Mouse (Mus musculus) CD4-positive helper T cell, adult 2 months (primary cell): ENCODE measurements around the gene Cyp3a13.
"Not testable (repeated sequence)": the region's sequence is repeated elsewhere in the genome, so short reads cannot be mapped to it uniquely, and the experiment has no call there.

Experiments
- DNase-seq: peaks from one replicate; pipeline ENCODE4 v3.0.0-alpha.2; 2012; ENCODE audit warnings: low read depth, missing footprints, low spot score

Cyp3a13 gene

DNA sequence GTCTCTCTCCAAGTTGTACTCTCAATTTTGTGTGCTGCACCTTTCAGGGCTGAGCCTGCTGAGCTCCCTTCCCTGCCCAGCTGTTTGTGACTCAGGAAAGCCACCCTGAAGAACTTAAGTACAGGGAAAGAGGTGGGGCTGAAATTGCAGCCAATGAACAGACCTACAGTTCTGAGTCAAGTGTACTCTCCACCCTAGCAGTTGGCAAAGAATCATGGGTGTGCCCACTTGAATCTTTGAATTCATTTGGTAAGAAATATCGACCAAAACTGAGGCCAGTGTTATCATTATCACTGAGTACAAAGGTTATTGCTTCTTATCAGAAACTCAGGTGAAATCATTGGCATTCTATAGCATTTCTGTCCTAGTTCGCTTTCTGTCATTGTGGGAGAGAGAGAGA, at the start of gene Cyp3a13:
Cyp3a13 (minus strand) TSS at position 88 of the 400 bp plus-strand sequence.
- no peak for DNase-seq

DNA sequence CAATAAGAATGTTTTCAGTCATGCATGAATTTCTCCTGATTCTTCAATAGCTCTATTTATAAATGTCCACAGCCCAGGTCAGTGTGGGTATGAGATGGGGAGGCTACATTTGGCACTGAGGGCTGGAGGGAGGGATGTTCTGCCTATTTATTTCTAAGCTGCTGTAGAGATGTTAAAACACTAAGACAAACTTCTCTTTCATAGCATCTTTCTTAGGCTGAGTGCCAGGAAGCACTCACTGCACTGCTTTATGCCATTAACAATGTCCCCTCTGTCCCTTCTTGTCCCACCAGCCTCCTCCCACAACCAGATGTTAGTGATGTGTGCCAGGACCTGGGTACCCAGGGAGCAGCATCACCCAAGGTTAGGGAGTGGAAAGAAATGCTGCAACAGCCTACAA, 45.1 kb upstream of the Cyp3a13 start:
- DNase-seq: no peak

- no peak for DNase-seq
Measured at GRCm38 (mm10) chr5:137962945-137963344, 41.5 kb upstream of the Cyp3a13 start, which contains the start of gene Gjc3. Gjc3 (minus strand) TSS chr5:137963098.

DNA sequence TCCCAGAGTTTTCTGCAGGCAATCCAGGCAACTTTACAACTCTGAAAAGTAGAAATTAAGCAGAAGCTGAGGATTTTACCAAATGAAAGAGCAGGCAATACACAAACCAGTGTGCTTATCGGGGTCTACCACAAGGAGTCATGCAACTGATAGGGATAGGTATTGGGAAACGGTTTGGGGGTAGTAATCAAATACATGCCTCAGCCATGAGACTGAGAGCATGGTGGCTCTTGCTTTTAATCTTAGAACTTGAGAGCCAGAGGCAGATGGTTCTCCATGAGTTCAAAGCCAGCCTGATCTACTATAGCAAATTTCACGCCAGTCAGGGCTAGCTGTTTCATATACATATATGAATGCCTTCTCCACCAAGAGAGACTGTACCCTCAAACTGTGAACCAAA, 35.0 kb upstream of the Cyp3a13 start:
- no peak for DNase-seq

DNA sequence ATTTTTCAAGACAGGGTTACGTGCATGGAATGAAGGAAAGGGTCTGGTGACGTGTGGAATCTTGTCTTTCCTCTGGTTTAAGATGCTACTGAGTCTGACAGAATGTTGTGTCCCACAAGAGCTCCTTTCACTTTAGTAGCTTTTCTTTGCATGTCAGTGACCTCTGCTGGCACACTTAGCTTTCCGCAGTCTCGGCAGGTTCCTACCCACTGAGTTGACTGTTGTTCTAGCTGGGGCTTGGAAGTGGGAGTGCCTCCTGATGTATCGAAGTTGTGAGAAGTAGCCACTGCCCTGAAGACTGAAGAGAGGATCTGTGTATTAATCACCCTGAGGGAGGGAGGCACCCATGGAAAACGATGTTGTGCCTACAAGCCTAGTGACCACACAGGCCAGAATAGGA, 29.8 kb upstream of the Cyp3a13 start:
- DNase-seq: no peak

DNA sequence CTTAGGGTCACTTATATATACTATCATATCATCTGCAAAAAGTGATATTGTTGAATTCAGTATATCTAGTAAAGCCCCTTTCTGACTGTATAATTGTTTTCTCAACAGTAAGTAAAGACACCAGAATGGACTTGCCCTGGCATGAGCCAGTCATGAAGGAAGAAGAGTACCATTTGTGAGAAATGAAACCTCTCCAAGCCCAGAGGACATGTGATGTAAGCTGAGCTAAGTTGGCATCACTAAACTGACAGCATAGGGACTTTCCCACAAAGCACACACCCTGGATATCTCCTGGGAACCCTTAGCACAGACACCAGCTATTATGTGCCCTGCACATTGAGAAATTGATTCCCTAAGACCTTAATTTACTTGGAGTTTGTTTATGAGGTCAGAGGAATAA, 25.9 kb upstream of the Cyp3a13 start:
- DNase-seq: no peak

GRCm38 (mm10) chr5:137943133-137943532, 21.7 kb upstream of the Cyp3a13 start:
- no peak for DNase-seq

GRCm38 (mm10) chr5:137940948-137941347, 19.5 kb upstream of the Cyp3a13 start:
- DNase-seq: no peak

DNA sequence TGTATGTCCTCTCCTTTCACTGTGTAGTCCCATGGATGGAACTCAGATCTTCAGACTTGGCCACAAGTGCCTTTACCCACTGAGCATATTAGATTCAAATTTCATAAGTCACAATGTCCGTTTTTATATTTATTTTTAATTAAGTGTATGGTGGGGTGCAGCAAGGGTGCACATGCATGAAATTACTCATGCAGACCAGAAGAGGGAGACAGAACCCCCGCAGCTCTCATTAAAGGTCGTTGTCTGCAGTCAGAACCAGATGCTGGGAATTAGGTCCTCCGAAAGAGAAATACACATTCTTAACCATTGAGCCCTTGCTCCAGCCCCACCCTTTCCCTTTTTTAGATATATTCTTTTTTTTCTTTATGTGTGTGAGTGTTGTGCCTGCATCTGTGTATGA, 15.8 kb upstream of the Cyp3a13 start:
- no peak for DNase-seq

GRCm38 (mm10) chr5:137936486-137936885, 15.1 kb upstream of the Cyp3a13 start:
- DNase-seq: no peak

DNA sequence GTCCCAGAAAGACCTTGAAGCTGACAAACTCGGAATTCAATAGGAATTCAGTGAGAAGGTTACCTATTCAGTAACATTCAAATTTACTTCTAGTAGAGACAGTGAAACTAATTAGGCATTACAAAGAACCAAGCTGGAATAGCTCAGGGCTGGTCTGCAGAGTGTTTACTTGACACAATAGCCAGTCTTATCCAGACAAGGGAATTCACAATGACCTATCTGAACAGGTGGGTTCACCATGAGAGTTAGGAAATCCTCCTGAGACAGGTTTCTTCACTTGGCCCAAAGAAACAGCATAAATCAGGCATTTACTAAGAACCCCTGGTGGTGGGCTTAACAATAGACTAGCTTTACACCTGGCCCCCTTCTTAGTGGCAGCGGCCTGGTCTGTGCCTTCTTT, 12.5 kb upstream of the Cyp3a13 start:
- DNase-seq: not testable (repeated sequence)

DNA sequence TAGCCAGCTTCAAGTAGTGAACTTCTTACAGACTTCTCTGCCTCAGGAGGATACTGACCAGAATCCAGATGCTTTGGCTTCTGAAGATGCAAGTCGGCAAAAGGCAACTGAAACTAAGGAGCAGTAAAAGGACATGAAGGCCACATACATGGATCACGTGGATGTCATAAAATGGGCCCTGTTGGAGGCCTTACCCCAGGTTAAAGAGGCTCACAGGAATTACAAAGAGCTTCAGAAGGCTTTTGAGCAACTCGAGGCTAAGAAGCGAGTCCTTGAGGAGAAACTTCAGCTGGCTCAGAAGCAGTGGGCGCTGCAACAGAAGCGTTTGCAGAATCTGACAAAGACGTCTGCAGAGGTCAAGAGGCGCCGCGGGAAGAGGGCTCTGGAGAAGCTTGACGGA, 7.0 kb upstream of the Cyp3a13 start:
- no peak for DNase-seq

DNA sequence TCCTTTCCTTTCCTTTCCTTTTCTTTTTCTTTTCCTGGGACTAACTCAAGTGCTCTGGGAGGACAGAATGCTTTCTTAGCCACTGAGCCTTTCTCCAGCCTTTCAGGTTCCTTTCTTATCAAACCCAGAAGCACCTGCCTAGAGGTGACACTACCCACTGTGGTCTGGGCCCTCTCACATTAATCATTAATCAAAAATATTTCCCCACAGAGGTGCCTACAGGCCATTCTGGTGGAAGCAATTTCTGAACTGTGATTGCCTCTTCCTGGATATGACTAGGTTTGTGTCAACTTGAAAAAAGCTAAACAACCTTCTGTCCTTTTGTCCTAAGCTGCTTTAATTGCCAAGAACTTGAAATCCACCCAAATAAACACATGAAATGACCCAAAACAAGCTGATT, 752 bp upstream of the Cyp3a13 start:
- DNase-seq: no peak

- DNase-seq: no peak
Measured at GRCm38 (mm10) chr5:137915550-137915949, 5.9 kb downstream of the Cyp3a13 start.

DNA sequence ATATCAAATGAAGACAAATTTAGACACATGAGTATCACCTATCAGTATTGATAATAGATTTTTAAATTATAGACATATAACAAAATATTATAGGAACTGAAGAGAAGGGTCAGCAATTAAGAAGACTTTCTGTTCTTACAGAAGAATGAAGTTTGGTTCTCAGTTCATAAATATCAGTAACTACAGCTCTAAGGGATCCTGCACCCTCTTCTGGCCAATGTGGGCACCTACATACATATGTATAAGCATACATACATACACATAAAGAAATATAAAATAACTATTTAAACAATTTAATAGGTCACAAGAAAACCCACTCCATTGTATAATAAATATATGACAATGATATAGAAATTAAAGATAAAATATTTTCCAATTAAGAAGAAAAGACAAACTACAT, 6.9 kb downstream of the Cyp3a13 start:
- DNase-seq: peak; percentile 1

DNA sequence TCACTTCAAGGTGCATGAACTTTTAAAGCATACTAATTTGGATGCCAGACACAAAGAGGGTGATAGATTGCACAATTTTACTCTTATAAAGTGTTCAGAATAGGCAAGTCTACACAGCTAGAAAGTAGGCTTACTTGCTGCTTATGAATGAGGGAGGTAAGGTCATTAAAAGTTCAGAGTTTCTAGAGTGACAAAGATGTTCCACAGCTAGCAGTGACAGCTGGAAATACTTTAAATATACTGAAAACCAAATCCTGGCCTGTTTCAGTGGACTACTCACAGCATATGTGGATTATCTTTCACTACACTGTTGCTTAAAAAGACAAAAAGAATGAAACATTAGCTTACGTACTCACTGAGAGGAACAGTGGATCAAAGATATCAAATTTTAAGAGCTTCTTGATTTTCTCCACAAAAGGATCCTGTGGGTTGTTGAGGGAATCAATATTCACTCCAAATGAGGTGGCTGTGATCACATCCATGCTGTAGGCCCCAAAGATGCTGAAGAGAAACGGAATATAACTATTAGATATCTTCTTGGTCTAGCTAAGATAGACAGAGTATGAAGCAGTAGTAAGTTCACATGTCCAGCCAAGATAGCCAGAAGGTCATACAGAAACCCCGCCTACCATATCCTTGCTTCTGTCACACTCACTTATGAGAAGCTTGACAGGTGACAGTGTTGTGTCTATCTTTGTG, 11.7 kb downstream of the Cyp3a13 start:
- no peak for DNase-seq

GRCm38 (mm10) chr5:137897812-137898211, 23.6 kb downstream of the Cyp3a13 start:
- DNase-seq: no peak

- no peak for DNase-seq
Measured at GRCm38 (mm10) chr5:137892954-137893353, 28.5 kb downstream of the Cyp3a13 start.

DNA sequence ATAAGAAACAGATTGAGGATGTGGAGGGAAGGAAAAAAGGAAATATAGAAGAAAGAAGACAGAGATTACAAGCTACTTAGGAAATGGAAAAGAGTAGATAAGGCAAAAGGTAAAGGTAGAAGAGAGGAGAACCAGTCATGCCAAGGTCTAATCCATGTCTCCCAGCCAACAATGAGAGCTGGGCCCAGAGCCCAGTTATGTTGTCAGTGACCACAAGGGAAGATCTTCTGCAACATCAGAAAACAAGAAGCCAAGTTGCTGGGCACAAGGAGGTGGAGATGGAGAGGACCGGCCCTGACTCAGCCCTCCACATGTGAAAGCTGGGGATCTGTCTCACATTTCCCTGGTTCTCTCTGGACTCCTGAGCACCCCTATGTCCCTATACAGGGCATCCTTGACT, 33.8 kb downstream of the Cyp3a13 start:
- DNase-seq: no peak

GRCm38 (mm10) chr5:137885894-137886293, 35.5 kb downstream of the Cyp3a13 start:
- peak; percentile 23 for DNase-seq

DNA sequence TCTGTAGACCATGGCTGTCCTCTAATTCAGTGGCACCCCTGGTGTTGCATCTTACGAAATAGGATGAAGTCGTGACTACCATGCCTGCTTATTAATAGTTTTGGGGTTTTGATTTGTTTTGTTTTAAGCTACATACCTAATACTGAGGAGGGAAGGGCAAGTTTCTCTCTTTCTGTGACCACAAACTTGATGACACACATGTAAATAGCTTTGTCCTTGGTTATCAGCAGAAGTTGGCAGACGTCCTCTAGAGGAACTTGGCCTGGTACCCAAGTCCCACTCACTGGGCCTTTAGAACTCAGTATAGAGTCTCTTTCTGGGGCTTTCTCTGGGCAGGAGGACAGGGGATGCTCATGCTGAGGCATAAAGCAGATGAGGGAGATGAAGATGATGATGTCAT, 38.1 kb downstream of the Cyp3a13 start:
- DNase-seq: no peak

DNA sequence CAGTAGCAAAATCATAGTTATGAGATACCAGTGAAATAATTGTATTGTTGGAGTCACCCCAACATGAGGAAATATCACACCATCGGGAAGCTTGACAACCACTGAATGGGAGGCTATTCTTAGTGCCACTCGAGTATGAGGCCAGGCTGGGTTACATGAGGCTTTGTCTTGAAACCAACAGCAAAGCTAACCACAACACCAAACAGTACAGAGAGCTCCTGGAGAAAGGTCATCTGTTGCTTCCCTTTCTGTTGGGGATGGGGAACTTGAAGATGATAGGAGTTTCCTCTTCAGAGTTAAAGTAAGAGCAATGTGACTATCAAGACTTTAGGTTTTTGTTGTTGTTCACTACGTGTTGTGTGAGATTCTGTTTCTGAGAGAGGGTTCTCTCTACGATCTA, 38.5 kb downstream of the Cyp3a13 start:
- no peak for DNase-seq

GRCm38 (mm10) chr5:137877860-137878259, 43.6 kb downstream of the Cyp3a13 start:
- peak; percentile 11 for DNase-seq

GRCm38 (mm10) chr5:137875054-137875453, 46.4 kb downstream of the Cyp3a13 start:
- DNase-seq: no peak
